Mouse (Mus musculus) fibroblast of lung, adult 2 months (primary cell): ENCODE results near the gene Gm3336.

Experiments
- DNase-seq: peaks from one replicate; pipeline ENCODE4 v3.0.0-alpha.2; 2011; ENCODE audit warnings: low read depth

Gm3336 gene

DNA sequence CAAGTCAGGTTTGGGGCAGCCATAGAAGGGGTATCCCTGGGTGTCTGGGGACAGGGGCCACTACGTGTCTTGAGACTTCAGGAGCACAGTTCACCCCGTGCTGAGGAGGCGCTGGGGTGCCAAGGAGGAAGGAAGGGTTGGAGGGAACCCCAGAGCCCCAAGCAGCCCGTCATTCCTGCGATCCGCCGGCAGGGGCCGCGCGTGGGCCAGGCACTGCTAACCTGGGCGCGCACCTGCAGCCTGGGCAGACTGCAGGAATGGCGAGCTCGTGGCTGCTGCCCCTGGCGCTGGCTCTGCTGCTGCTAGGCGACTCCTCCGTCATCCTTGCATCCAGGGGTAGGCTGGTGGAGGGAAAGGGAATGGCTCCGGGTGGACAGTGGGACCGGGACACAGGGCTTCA is at the start of gene Gm3336:
Gene Gm3336 (plus strand): TSS at position 247 of the 400 bp plus-strand sequence.
- no peak for DNase-seq

- no peak for DNase-seq
Measured at GRCm38 (mm10) chr8:70671615-70672324, 46.6 kb upstream of the Gm3336 start.

DNA sequence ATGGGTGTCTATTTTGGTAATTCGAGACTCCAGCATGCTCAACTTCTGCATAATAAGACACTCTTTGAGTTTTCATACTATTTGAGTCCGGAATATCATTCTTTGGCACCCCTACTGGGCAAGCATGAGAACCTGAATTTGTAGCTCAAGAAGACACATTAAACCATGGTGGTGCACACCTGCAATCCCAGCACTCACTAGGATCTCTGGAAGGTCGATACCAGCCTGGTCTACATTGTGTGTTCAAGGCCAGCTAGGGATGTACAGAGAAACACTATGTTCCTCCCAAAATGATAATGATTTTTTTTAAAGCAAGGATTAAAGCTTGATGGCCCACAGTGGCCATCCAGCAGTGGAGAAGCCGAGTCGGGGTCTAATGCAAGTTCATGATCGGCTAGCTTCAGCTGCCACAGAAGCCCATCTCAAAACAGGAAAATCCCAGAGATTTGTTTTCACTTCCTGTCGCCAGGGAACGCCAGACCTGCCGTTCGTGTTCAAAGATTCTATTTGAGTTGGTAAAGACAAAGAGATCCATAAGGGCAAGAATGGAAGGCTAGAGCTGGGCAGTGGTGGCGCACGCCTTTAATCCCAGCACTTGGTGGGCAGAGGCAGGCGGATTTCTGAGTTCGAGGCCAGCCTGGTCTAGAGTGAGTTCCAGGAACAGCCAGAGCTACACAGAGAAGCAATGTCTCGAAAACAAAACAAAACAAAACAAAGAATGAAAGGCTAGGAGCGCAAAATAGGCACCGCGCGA is 45.8 kb upstream of the Gm3336 start:
- no peak for DNase-seq

GRCm38 (mm10) chr8:70673079-70673856 is 45.1 kb upstream of the Gm3336 start, which contains the start of gene Lsm4:
Lsm4 (plus strand) TSS chr8:70673248.
- peak; percentile 99 for DNase-seq

DNA sequence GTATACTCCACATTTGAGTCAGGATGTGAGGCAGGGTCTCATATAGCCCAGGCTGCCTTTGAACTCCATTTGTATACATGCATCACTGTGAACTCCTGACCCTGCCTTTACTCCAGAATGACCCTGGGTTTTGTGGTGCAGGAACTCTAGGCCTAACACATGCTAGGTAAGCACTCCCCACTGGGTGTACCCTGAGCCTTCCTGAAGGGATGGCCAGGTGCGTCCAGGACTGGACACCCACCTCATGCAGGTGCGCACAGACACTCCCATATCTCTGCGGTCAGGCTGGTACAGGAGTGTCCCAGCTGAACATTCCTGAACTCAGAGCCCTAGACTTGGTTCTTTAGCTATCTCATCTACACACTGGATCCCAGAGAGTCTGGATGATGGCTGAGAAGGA is 44.2 kb upstream of the Gm3336 start:
- DNase-seq = no peak

DNA sequence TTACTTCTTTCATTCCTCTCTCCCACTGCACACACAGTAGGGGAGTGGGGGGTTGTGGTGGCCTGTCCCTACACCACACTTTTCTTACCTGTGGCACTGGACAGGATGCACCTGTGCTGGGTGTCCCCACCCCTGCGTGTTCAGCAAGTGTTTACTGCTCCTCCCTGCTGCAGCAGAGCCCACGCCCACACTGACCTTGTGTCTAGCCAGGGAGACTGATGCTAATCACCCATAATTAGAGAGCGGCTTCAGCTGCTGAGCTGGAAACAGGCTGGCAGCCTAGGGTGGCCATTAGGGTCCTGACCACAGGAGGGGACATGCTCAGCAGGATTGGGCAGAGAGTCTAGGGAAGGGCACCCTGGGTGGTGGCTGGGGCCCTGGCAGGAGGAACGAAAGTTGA is 43.6 kb upstream of the Gm3336 start:
- DNase-seq = no peak

DNA sequence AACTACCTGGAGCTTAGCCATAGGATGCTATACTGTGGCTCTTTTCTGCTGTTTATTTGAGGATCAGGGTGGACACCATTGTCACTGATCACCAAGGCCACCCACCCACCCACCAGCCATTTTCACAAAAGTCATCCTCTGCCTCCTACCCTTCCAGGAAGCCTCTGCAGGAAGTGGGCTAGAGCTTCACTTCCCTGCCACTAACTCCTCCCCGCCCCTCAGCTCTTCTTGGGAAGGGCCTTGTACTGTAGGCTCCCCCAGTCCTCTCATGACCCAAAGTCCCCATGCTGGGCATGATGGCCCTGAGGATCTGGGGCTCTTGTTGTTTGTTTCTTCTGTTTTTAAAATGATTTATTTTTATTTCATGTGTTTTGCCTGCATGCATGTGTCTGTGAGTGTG is 43.0 kb upstream of the Gm3336 start:
- no peak for DNase-seq

- no peak for DNase-seq
Measured at GRCm38 (mm10) chr8:70677451-70678080, 40.8 kb upstream of the Gm3336 start.

- DNase-seq = no peak
Measured at GRCm38 (mm10) chr8:70678679-70679078, 39.7 kb upstream of the Gm3336 start.

DNA sequence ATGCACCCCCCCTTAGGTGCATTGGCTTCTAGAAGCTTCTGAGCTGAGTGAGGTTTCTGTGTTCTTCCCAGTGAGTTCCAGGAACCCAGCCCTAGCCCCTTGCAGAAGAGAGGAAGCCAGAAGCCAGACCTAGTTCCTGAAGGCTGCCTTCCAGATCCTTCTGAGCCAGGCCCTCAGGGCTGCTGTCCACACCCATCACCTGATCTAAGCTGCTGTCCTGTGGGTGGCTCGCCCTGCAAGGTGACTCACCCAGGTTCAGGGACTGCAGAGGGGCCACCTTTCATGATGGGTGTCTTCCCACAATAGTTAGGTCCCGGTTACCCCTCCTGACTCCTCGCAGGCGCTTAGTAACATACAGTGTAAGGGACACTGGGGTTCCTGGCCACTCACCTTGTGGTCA is 38.9 kb upstream of the Gm3336 start:
- DNase-seq = no peak

GRCm38 (mm10) chr8:70680039-70680438 is 38.3 kb upstream of the Gm3336 start:
- no peak for DNase-seq

DNA sequence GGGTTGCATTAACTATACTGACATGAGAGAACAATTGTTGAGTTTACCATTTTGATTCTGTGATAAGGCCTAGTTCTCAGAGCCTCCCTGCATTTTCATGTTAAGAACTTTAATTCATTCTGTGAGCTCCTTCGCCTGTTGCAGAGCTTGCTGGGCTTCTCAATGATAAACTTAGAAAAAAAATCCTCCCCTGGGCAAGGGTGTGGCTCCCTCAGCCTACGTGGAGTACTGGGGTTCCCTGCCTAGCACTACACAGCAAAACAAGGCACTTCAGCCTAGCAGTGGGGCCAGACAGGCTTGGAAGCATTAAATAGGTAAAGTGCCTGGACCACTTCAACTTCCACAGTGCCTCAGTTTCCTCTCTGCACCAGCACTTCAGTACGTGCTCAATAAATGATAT is 36.9 kb upstream of the Gm3336 start:
- no peak for DNase-seq

DNA sequence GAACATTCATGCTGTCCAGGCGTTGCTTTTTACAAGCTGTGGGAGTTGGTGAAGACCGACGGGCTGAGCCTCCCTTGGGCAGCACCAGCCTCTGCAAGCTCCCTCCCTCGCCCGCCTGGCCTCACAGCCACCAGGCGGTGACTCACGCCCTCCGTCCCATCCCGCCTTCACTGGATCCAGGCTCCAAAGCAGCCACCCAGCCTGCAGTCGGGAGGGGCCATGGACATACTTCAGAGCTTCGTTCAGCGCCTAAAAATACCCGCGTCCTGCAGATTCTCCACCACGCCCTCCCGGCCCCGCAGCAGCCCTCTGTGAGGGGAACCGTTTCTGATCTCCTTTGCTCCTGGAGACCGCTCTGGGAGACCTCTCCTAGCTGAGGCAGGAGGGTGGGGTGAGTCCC is 36.1 kb upstream of the Gm3336 start:
- DNase-seq = no peak

- no peak for DNase-seq
Measured at GRCm38 (mm10) chr8:70682692-70683091, 35.7 kb upstream of the Gm3336 start.

- DNase-seq = no peak
Measured at GRCm38 (mm10) chr8:70684291-70684690, 34.1 kb upstream of the Gm3336 start.

DNA sequence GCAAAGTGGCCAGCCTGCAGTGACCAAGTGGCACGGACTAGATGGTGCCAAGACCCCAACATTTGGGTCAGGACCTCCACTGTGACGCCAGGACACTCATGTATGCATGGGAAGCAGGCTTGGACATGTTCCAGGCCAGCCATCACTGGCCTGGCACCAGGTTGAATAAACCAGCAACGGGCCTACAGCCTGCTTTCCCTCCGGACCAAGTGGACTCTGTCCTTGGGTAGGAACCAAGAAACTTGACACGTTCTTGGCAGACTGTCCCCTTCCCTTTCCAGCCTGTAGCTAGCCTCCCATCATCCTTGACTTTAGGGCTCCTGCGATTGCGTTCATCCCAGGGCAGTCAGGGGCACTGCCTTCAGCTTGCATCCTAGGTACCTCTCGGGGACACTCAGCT is 30.8 kb upstream of the Gm3336 start:
- no peak for DNase-seq

GRCm38 (mm10) chr8:70688136-70688535 is 30.2 kb upstream of the Gm3336 start:
- DNase-seq = no peak

- no peak for DNase-seq
Measured at GRCm38 (mm10) chr8:70689892-70690390, 28.4 kb upstream of the Gm3336 start.

DNA sequence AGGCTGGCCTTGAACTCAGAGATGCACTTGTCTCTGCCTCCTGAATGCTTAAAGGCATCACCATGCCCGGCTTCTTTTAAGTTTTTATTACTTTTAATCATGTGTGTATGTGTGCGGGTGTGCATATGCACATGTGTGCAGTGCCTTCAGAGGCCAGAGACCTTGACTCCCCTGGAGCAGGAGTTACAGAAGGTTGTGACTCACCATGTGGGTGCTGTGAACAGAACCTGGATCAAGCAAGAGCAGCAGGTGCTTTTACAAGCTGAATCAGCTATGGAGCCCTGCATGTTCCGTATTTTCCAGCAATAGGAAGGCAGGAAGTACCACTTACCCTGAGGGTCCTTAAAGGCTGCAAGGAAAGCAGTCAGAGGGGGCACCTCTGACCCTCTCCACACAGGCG is 27.1 kb upstream of the Gm3336 start:
- DNase-seq = no peak

DNA sequence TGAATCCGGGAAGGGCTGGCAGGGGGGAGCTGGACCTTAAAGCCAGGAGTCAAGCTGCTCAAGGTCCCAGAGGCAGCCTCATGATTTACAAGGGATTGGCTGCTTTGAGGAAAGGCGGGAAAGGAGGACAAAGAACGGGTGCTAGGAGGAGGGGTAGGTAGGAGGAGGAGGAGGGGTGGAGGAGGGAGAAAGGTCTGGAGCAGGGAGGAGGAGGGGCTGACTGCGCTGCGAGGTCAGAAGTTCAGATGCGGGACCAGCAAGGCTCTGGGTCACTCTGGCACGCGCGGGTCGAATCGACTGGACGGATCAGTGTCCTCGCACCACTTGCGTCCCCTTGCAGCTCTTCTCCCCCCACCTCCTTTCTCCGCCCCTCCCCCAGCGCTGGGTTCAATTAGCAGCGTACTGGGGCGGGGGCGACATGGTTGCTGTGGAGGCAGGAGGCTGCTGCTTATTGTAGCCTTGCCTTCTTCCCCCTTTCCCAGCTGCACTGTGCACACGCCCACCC is 26.6 kb upstream of the Gm3336 start:
- no peak for DNase-seq

DNA sequence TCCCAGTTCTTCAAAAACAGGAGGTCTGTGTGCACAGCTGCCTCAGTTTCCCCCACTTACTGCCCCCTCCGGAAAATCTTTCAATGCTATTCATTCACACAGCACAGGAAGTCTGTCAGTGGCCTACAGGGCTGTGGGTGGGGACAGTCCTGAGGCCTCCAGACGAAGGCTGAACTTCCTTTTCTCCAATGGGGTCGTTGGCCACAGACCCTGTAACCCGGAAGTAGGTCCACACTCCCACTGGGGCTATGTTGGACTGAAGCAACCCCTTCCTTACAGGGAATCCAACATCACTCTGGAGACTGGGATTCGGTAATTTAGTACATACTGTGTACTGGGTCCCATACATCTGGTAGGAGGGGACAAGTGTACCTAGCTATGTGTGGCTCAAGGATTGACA is 24.7 kb upstream of the Gm3336 start:
- DNase-seq = no peak
